Mouse (Mus musculus) G1E (cell line): ENCODE results near the gene Hsd3b7.

Experiments
- CTCF ChIP-seq: IDR thresholded peaks from 2 replicates; pipeline ENCODE4 v1.5.1; 2012; ENCODE audit warnings: low read depth, low read length, inconsistent platforms, mixed read lengths
- TAL1 ChIP-seq: conservative IDR thresholded peaks from 2 replicates; pipeline ENCODE4 v1.6.1; 2012; ENCODE audit warnings: low read depth, low read length, inconsistent platforms, mixed read lengths

GRCm38 (mm10) chr7:127772557-127772956 lies 27.8 kb upstream of the Hsd3b7 start:
- TF ChIP-seq TAL1 (no peak), CTCF (no peak)
